Mouse (Mus musculus): ENCODE measurements around the gene Cabp7. TPM values are rescaled to one million over a fixed set of nuclear protein-coding genes. Genes with fewer than 3 reads are reported as not detected.
"Not testable (repeated sequence)": the region's sequence is repeated elsewhere in the genome, so short reads cannot be mapped to it uniquely, and the experiment has no call there.

The Cabp7 gene
- total RNA-seq, 2 experiments from 2014 or later = not detected

- DNase-seq = no peak
Observed at GRCm38 (mm10) chr11:4745969-4746368, 609 bp downstream of the Cabp7 start.

- no peak for DNase-seq
Observed at GRCm38 (mm10) chr11:4744691-4745090, 1.9 kb downstream of the Cabp7 start.

DNA sequence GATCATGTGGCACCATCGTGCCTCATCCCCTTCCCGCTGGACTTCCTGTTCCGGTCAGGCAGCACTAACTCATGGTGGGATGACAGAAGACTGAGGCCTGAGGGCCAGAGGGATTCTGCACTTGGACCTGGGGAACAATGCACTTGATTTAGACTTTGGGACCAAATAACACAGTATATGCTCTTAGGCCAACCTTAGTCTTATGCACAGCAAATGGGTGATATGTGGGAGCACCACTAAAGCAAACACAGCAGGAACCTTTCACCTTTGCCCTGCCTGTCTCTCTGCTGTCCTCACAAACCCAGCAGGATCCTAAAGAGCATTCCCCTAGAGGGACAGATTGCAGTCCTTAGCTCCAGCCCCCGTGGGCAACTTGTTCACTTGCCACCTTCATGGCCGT is 5.8 kb downstream of the Cabp7 start:
- no peak for DNase-seq

DNA sequence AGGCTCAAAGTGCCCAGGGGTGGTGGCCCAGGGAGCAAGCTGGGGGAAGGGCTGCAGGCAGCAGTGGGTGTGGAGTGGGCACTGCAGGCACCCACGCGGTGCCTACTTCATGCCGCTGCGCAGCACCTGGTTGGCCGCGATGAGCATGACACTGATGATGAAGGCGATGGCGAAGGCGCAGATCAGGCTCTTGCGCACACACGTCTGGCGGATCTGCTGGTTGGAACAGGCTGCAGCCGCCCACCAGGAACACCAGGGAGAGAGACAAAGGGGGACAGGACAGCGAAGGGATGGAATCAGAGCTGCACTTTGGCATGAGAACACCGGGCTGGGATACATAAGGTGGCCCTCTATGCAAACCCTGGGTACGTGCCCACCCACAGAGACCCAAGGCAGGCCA is 7.9 kb downstream of the Cabp7 start:
- no peak for DNase-seq

GRCm38 (mm10) chr11:4737682-4738081 is 8.9 kb downstream of the Cabp7 start:
- no peak for DNase-seq

DNA sequence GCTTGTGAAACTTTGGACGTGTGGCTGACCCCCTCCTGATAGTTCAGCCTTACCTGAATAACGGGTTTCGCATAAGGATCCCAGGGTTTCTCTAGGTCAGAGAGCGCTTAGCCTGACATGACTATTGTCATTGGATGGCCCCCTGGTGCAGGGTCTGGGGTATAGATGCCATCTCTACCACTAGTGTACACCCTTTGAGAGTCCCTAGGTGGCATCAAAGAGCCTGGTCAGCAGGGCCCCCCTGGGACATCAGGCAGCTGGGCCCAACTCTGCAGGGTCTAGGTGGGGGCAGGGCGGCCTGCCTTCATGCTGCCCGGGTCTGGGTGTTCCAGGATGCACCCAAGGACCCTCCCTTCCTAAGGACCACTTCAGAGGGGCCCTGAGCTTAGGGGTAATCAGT is 10.2 kb downstream of the Cabp7 start:
- DNase-seq = no peak

DNA sequence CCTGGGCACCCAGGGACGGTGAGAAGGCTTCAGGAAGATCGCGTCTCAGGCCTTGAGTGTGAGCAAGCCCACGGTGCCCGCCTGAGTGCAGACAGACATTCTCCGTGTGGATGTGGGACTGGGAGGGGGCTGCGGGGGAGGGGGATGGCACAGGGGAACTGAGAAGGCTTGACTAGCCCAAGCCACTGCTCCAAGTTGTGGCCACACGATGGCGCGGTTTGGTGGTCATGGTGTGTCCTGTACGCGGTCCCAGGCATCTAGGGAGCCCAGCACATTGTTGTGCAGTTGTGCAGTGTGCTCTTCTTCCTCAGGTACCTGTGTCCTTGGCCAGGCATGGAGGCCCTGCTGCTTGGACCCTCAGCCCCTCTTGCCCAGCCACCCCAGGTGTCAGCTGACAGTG is 12.4 kb downstream of the Cabp7 start:
- DNase-seq = no peak

GRCm38 (mm10) chr11:4731781-4732180 is 14.8 kb downstream of the Cabp7 start:
- DNase-seq = no peak

- DNase-seq = no peak
Observed at GRCm38 (mm10) chr11:4730913-4731312, 15.7 kb downstream of the Cabp7 start.

DNA sequence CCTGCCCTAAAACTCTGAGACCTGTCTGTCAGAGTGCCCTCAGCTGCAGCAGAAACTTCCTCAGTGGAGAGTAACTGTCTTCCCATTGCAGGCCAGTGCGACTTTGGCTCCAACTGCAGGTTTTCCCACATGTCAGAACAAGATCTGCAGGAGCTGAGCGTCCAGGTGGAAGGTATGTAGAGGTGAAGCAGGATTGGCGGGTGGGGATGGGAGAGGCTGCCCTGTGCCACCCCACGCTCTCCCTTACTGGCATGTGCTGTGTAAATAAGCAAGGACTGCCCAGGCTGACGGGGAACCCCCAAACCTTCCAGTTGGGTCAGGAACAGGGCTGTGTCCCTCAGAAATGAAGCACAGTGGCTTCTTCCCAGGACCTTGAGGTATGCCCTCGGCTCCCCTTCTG is 16.5 kb downstream of the Cabp7 start:
- no peak for DNase-seq

- peak; percentile 53 for DNase-seq
Observed at GRCm38 (mm10) chr11:4729603-4730002, 17.0 kb downstream of the Cabp7 start.

- DNase-seq = no peak
Observed at GRCm38 (mm10) chr11:4721728-4722127, 24.9 kb downstream of the Cabp7 start.

- DNase-seq = no peak
Observed at GRCm38 (mm10) chr11:4720900-4721580, 25.5 kb downstream of the Cabp7 start.

GRCm38 (mm10) chr11:4720393-4720792 is 26.2 kb downstream of the Cabp7 start:
- no peak for DNase-seq

DNA sequence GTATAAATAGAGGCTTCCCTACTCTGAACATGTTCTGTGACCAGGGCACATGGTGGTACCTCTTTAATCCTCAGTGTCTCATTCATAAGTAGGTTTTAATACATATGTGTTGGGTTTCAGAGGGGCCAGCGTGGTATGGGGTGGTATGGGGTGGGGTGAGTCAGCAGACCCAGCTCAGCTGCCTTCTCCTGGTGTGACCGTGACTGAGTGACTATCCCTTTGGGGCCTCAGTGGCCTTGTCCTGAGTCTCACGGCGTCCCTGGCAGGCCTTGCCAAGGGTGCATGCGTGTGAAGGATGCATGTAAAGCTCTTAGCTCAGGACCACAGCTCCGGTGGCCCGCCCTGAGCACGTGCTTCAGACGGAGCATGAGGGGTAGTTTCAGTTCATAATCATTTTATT is 26.6 kb downstream of the Cabp7 start:
- no peak for DNase-seq

DNA sequence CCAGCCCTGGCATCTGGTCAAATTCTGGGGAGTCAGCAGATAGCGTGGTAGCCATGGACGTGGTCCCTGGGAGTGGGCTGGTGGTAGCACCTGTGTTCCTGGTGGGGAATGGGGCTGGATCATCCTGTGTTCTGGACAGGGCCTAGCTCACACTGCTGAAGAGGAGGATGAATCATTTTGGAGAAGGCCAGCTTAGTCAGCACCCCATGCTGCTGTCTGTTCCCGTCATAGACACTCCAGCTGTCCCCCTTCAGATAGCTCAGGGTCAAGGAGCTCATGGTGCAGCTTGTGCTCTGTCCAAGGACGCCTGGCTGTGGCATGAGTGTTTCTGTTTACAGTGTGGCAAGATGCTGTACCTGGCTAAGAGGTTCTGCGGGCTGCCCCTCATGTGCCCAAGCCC is 28.0 kb downstream of the Cabp7 start:
- DNase-seq = no peak

DNA sequence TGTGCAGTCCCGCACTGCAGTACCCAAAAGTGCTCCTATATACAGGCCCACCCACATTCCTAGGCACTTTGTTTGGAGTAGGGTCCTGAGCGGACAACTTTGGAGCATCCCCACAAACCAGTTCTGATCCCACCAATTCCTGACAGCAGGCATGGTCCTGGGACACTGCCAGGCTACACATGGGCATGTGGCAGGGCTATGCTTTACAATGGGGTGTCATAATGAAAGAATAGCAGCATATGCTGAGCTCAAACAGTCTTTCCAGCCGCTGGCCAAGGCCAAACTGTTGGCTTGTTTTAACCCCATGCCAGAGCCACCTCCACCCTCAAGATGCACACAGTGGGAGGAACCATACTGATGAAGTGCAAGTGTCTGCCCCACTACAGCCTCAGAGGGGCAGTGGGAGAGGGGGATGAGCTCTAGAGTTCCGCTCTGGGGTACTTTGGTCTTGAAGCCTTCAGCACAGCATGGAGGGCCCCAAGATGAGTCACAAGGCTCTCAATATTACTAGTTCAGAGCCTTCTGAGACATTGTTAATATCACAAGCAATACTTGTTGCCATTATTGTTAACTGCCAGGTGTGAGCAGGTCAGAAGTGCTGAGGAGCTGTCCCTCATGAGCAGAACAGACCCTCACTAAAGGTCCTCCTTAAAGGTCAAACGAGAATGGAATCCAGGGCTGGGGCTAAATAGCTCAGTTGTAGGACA is 29.9 kb downstream of the Cabp7 start:
- no peak for DNase-seq

GRCm38 (mm10) chr11:4715596-4715995 is 31.0 kb downstream of the Cabp7 start:
- DNase-seq = no peak

DNA sequence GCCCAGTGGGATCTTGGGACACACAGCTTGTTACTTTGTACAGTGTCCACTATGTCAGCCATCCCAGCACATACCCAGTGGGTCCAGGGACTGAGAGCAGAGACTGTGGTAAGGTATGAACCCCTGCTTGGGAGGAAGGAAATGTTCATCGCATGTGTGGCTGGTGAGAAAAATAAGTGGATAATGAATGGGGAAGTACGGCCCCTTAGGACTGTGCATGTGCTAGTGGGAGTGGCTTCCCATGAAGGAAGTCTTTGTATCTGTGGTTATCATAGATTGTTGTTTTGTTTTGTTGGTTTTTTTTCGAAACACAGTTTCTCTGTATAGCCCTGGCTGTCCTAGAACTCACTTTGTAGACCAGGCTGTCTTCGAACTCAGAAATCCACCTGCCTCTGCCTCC is 31.9 kb downstream of the Cabp7 start:
- no peak for DNase-seq

DNA sequence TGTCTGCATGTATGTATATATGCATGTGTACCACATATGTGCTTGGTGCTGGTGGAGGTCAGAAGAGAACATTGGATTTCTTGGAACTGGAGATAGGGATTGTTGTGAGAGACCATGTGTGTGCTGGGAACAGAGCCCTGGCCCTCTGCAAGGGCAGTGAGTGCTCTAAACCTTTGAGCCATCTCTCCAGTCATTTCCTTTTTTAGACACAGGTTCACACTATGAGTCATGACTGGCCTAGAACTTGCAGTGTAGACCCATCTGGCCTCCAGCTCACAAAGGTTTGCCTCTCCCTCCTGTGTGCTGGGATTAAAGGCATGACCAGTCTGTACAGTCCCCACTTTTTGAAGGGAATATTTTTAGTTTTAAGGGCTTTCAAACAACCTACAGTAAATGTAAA is 33.8 kb downstream of the Cabp7 start:
- no peak for DNase-seq

- not testable (repeated sequence) for DNase-seq
Observed at GRCm38 (mm10) chr11:4710188-4710587, 36.4 kb downstream of the Cabp7 start.

GRCm38 (mm10) chr11:4705178-4705577 is 41.4 kb downstream of the Cabp7 start:
- no peak for DNase-seq

DNA sequence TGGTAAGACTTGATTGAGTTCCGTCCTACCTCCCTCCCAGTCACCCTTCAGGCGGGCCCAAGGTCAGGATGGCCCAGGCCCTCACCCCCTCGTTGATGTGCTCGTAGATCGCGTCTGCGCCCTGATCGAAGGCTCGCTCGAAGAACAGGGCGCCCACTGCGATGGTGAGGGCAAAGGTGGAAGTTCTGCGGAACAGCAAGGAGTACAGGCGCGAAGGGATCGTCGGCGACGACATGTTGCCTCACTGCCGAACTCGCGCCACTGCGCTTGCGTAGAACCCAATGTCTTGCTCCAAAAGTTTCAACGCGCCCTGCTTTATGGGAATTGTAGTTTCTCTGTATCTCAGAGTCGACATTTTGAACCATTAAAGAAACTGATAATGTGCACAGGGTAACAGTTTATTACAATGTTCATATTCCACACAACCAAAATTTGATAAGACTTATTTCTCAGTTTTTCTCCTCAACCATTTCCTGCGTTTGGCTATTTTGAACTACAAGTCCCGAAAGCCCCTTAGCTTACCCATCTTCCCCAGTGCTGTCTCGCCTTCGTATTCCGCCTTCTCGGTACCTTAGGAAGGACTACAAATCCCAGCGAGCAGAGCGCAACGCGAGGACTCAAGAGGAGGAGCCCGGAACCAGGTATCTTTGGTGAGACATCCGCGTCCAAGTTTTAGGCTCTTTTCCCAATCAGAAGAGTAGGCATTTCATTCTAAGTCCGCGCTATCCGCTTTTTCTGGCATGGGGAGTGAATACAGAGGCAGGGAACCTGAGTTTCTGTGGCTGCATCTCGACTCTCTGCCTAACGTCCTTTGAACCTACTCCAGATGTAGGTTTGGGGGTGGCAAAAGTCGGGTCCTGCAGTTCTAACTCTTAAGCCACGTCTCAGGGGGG is 42.3 kb downstream of the Cabp7 start, which contains the start of the genes Uqcr10 and Zmat5:
Gene Uqcr10 (minus strand): TSS at position 271 of the 893 bp plus-strand sequence.
Gene Zmat5 (plus strand): TSS at position 607 of the 893 bp plus-strand sequence.
- peak; percentile 93 for DNase-seq
